8 mouse cellular contexts compared by ENCODE assay signal in the genomic region with DNA sequence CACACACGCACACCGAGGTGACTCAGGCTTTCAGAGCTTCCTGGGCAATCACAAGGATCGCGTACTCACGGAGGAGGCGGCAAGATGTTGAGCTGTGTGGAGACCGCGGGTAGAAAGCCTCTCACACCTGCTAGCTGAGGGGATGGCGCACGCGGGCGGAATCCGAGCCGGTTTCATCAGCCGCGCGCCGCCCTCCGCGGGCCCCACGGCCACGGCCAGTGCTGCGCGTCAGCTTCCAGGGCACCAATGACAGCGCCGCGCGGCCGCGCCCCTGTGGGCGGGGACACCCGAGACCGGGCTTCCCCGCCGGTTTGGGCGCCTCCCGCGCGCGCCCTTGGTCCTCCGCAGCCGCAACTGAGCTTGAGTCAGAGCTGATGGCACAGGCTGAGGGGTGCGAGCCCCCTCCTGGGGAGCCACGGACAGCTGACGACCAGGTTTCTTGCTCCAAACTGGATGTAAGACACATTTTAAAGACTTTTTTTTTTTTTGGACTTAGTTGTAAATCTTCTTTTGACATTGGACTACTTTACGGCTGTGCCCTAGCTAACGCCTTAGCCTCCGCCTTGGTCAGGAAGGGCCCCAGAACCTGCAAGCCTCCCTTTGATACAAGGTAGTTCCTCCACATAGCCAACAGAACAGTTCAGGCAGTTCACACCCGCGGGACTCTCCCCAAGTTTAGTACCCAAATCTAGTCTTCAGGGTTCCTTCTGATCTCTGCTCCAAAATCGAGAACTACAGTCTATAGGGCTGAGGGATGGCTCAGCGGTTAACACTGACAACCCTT. TPM values are rescaled to one million over a fixed set of nuclear protein-coding genes. Genes with fewer than 3 reads are reported as not detected.
A peak's percentile ranks its signal among the peaks of the same experiment; 100 is the strongest.
DNase-seq lines count a peak whose midpoint lies in the region; ATAC-seq and TF ChIP-seq lines count a peak whose summit lies in the region.

A gene (minus strand): TSS at position 245 of the 784 bp plus-strand sequence.

- H3K36me3 ChIP-seq in forebrain, embryonic 11.5 days (ENCODE audit: control insufficient read depth, insufficient read depth, low read length) = no peaks in the 10 kb centered on the region; the same call in 1 of the 2 replicates
- 0 out of 2 replicates have a peak, but pooled peaks cover 2% of the 10 kb centered on the region for H3K36me3 ChIP-seq in heart, embryonic 16.5 days (ENCODE audit: control insufficient read depth, insufficient read depth)
- H3K36me3 ChIP-seq in liver, embryonic 16.5 days (ENCODE audit: control insufficient read depth, insufficient read depth) = peaks cover 1% of the 10 kb centered on the region
- H3K36me3 ChIP-seq in neural tube, embryonic 13.5 days = no peaks in the 10 kb centered on the region
- H3K36me3 ChIP-seq in testis, adult 2 months (ENCODE audit: control insufficient read depth, insufficient read depth, low read length) = no peaks in the 10 kb centered on the region

- peak within 1 kb of the TSS; percentile 77 for H3K4me3 ChIP-seq in forebrain, embryonic 11.5 days (ENCODE audit: low read depth, low read length)
- H3K4me3 ChIP-seq in heart, embryonic 16.5 days (ENCODE audit: low read length) = peak within 1 kb of the TSS; percentile 76
- H3K4me3 ChIP-seq in liver, embryonic 16.5 days (ENCODE audit: low read depth, low read length) = peak within 1 kb of the TSS; percentile 73
- peak within 1 kb of the TSS; percentile 63 for H3K4me3 ChIP-seq in neural tube, embryonic 13.5 days
- H3K4me3 ChIP-seq in testis, adult 2 months (ENCODE audit: control insufficient read depth, low read depth, low read length) = peak within 1 kb of the TSS; percentile 88

- no peaks in the 10 kb centered on the region; the same call in 1 of the 2 replicates for H3K4me1 ChIP-seq in forebrain, embryonic 11.5 days (replicated peaks; ENCODE audit: control insufficient read depth, insufficient read depth, low read length)
- peaks cover 18% of the 10 kb centered on the region for H3K4me1 ChIP-seq in heart, embryonic 16.5 days (ENCODE audit: control insufficient read depth, insufficient read depth, low read length)
- peaks cover 21% of the 10 kb centered on the region for H3K4me1 ChIP-seq in liver, embryonic 16.5 days (ENCODE audit: control insufficient read depth, low read depth, low read length)
- peaks cover 19% of the 10 kb centered on the region for H3K4me1 ChIP-seq in neural tube, embryonic 13.5 days (replicated peaks)
- peaks cover 15% of the 10 kb centered on the region for H3K4me1 ChIP-seq in testis, adult 2 months (ENCODE audit: control insufficient read depth, insufficient read depth, low read length)

- peak; percentile 85 to 86 for DNase-seq in CD8-positive naive resting alpha-beta T cell, adult 2 months (ENCODE audit: low read depth in 2 of 2, low spot score in 2 of 2)
- DNase-seq in c-Kit-positive CD71-negative TER-119-negative erythroid progenitor cells, embryonic 14.5 days (ENCODE audit: low read depth) = peak; percentile 78
- DNase-seq in forebrain, embryonic 11.5 days (ENCODE audit: low spot score) = peak; percentile 90
- DNase-seq in kidney, postnatal 4 days = peak; percentile 87 to 92

- TF ChIP-seq CTCF in testis, adult 2 months (IDR thresholded peaks at IDR 0.05; ENCODE audit: control insufficient read depth, insufficient read depth, insufficient replicate concordance, low read depth, low read length) = no peak

- H3K9ac ChIP-seq in forebrain, embryonic 11.5 days (ENCODE audit: low read length) = peak within 1 kb of the TSS; percentile 81
- peak within 1 kb of the TSS; percentile 83 for H3K9ac ChIP-seq in heart, embryonic 16.5 days (ENCODE audit: low read length)
- H3K9ac ChIP-seq in liver, embryonic 16.5 days (ENCODE audit: low read depth, low read length) = peak within 1 kb of the TSS; percentile 77
- peak within 1 kb of the TSS; percentile 81 for H3K9ac ChIP-seq in neural tube, embryonic 13.5 days

- H3K27me3 ChIP-seq in forebrain, embryonic 11.5 days (ENCODE audit: control insufficient read depth, insufficient read depth, low read length) = no peaks in the 10 kb centered on the region; the same call in 1 of the 2 replicates
- no peaks in the 10 kb centered on the region for H3K27me3 ChIP-seq in heart, embryonic 16.5 days (ENCODE audit: control insufficient read depth, insufficient read depth, low read length)
- H3K27me3 ChIP-seq in liver, embryonic 16.5 days (ENCODE audit: control insufficient read depth, insufficient read depth, low read depth, low read length) = 0 out of 2 replicates have a peak, but pooled peaks cover 3% of the 10 kb centered on the region
- no peaks in the 10 kb centered on the region for H3K27me3 ChIP-seq in neural tube, embryonic 13.5 days
- H3K27me3 ChIP-seq in testis, adult 2 months (ENCODE audit: control insufficient read depth, insufficient read depth, low read length) = no peaks in the 10 kb centered on the region

- H3K4me2 ChIP-seq in forebrain, embryonic 11.5 days (ENCODE audit: low read depth, low read length, severe bottlenecking) = peak within 1 kb of the TSS; percentile 97
- peak within 1 kb of the TSS; percentile 88 for H3K4me2 ChIP-seq in heart, embryonic 16.5 days (ENCODE audit: low read depth, low read length)
- H3K4me2 ChIP-seq in liver, embryonic 16.5 days (ENCODE audit: low read depth, low read length) = peak within 1 kb of the TSS; percentile 85
- peak within 1 kb of the TSS; percentile 92 for H3K4me2 ChIP-seq in neural tube, embryonic 13.5 days

- peak; percentile 69 for TF ChIP-seq POLR2A in testis, adult 2 months (IDR thresholded peaks at IDR 0.05; ENCODE audit: control insufficient read depth, low read depth, low read length)

- peak; percentile 92 for ATAC-seq in forebrain, embryonic 11.5 days (replicated peaks; ENCODE audit: low FRiP score)
- peak; percentile 91 for ATAC-seq in heart, embryonic 16.5 days (replicated peaks; ENCODE audit: extremely low read depth, insufficient read depth, low FRiP score)
- ATAC-seq in liver, embryonic 16.5 days (ENCODE audit: low read depth) = peak; percentile 97
- ATAC-seq in neural tube, embryonic 13.5 days (ENCODE audit: low read depth) = peak; percentile 92

- H3K9me3 ChIP-seq in forebrain, embryonic 11.5 days (ENCODE audit: control insufficient read depth, low read length) = no peaks in the 10 kb centered on the region
- peaks cover 3% of the 10 kb centered on the region for H3K9me3 ChIP-seq in heart, embryonic 16.5 days (replicated peaks; ENCODE audit: control insufficient read depth, low read length)
- H3K9me3 ChIP-seq in liver, embryonic 16.5 days (replicated peaks; ENCODE audit: control insufficient read depth, low read length) = no peaks in the 10 kb centered on the region
- no peaks in the 10 kb centered on the region for H3K9me3 ChIP-seq in neural tube, embryonic 13.5 days

- WGBS in forebrain, embryonic 11.5 days = 3% methylated on average over 52 of the region's 52 CpGs
- 2% methylated on average over 52 of the region's 52 CpGs for WGBS in heart, embryonic 16.5 days
- WGBS in liver, embryonic 16.5 days (ENCODE audit: insufficient replicate concordance) = under 1% methylated on average over 52 of the region's 52 CpGs
- WGBS in neural tube, embryonic 13.5 days = 2% methylated on average over 51 of the region's 52 CpGs

- no peak within 1 kb of the TSS for H3K27ac ChIP-seq in forebrain, embryonic 11.5 days (ENCODE audit: low read depth, low read length)
- H3K27ac ChIP-seq in heart, embryonic 16.5 days (ENCODE audit: low read length) = peak within 1 kb of the TSS; percentile 71
- peak within 1 kb of the TSS; percentile 86 for H3K27ac ChIP-seq in liver, embryonic 16.5 days (ENCODE audit: low read length)
- H3K27ac ChIP-seq in neural tube, embryonic 13.5 days (replicated peaks) = peak within 1 kb of the TSS; percentile 68
- H3K27ac ChIP-seq in testis, adult 2 months (ENCODE audit: control insufficient read depth, insufficient read depth, low read depth, low read length) = peak within 1 kb of the TSS; percentile 80

RNA-seq across cellular contexts. Expression of the gene that starts here (rescaled TPM):
- 28.1 and 32.9 TPM in 2 replicates for polyA plus RNA-seq in forebrain, embryonic 11.5 days (2014; fragmentation: Nextera tagmentation; extraction: Ambion mirVana)
- 15.1 and 15.7 TPM in 2 replicates for polyA plus RNA-seq in heart, embryonic 16.5 days (2015; fragmentation: Nextera tagmentation; extraction: Ambion mirVana)
- polyA plus RNA-seq in liver, embryonic 16.5 days (2015; fragmentation: Nextera tagmentation; extraction: Ambion mirVana) = 14.1 and 15.7 TPM in 2 replicates
- 31.8 and 32.3 TPM in 2 replicates for polyA plus RNA-seq in neural tube, embryonic 13.5 days (2015; fragmentation: Nextera tagmentation; extraction: Ambion mirVana)
- polyA plus RNA-seq in testis, adult 2 months (2012; rRNA removed) = 8.9 and 10.5 TPM in 2 replicates
